Comparison of ENCODE assay signal across 22 mouse cellular contexts in genomic region chr14:11687541-11687940, GRCm38 (mm10).
DNase-seq lines count a peak whose midpoint lies in the region; ATAC-seq and TF ChIP-seq lines count a peak whose summit lies in the region.
"Had no signal": no experiment of that assay in that cellular context is flagged by ENCODE, and none has a peak within 500 bp of the region (broad histone marks: within the 10 kb centered on the region; RNA-seq: fewer than 3 reads in every experiment).

No protein-coding gene starts in this region.

- no peak for TF ChIP-seq EP300 in heart, postnatal 0 days (IDR thresholded peaks at IDR 0.05; ENCODE audit: low read depth)

- TF ChIP-seq CTCF in heart, postnatal 0 days (IDR thresholded peaks at IDR 0.05; ENCODE audit: low read depth): no peak

- H3K4me2 ChIP-seq in heart, embryonic 13.5 days: no peak overlapping the region
- no peak overlapping the region for H3K4me2 ChIP-seq in heart, postnatal 0 days (ENCODE audit: low read depth, low read length)
- H3K4me2 ChIP-seq in neural tube, embryonic 15.5 days: no peak overlapping the region
- H3K4me2 ChIP-seq: embryonic facial prominence, embryonic 12.5 days; forebrain, embryonic 15.5 days; hindbrain, embryonic 12.5 days had no signal

- intact Hi-C loops in heart, postnatal 36 days (cut with DNase I): no loop called here

- peak; percentile 95 for DNase-seq in heart, adult 11 months
- DNase-seq in heart, postnatal 36 days: no peak
- peak; percentile 35 to 46 for DNase-seq in heart, adult 9 months (ENCODE audit: low spot score in 2 of 2)
- no peak for DNase-seq in heart, postnatal 0 days (ENCODE audit: low spot score)
- DNase-seq: adrenal gland, adult 8-10 months; adrenal gland, postnatal 36 days; B cell, adult 2 months; cerebellum, adult 9-10 months; cerebellum, postnatal 25 days; gastrocnemius, postnatal 36 days; kidney, adult 9 months had no signal

- H3K9ac ChIP-seq in heart, embryonic 13.5 days: no peak overlapping the region
- H3K9ac ChIP-seq in heart, postnatal 0 days (replicated peaks; ENCODE audit: low read depth, low read length): no peak overlapping the region
- H3K9ac ChIP-seq in neural tube, embryonic 15.5 days (replicated peaks): no peak overlapping the region
- H3K9ac ChIP-seq: embryonic facial prominence, embryonic 12.5 days; forebrain, embryonic 15.5 days; hindbrain, embryonic 12.5 days had no signal

- ATAC-seq in heart, embryonic 13.5 days (ENCODE audit: extremely low read depth, insufficient number of reproducible peaks, low FRiP score, low TSS enrichment): no peak
- ATAC-seq in heart, postnatal 0 days (ENCODE audit: insufficient read depth, low read depth): no peak
- ATAC-seq in neural tube, embryonic 15.5 days (ENCODE audit: low FRiP score): no peak
- ATAC-seq in megakaryocyte-erythroid progenitor cell, adult 5-6 weeks (replicated peaks; ENCODE audit: low FRiP score, low TSS enrichment, poor library complexity, severe bottlenecking): no peak
- ATAC-seq: CD4-positive, CD25-positive, alpha-beta regulatory T cell, adult 4 months; hindbrain, embryonic 16.5 days; inflammation-experienced regulatory T-cells, adult 6 months; intestine, postnatal 0 days had no signal

- H3K36me3 ChIP-seq in heart, embryonic 13.5 days: no peaks in the 10 kb centered on the region
- no peaks in the 10 kb centered on the region for H3K36me3 ChIP-seq in heart, postnatal 0 days (replicated peaks; ENCODE audit: control insufficient read depth, insufficient read depth, low read length)
- no peaks in the 10 kb centered on the region for H3K36me3 ChIP-seq in neural tube, embryonic 15.5 days
- H3K36me3 ChIP-seq: embryonic facial prominence, embryonic 12.5 days; forebrain, embryonic 15.5 days; G1E; hindbrain, embryonic 12.5 days had no signal

- no peaks in the 10 kb centered on the region for H3K27me3 ChIP-seq in heart, embryonic 13.5 days (replicated peaks)
- H3K27me3 ChIP-seq in heart, postnatal 0 days (ENCODE audit: control insufficient read depth, insufficient read depth, low read length): no peaks in the 10 kb centered on the region
- no peaks in the 10 kb centered on the region for H3K27me3 ChIP-seq in neural tube, embryonic 15.5 days (replicated peaks)
- H3K27me3 ChIP-seq: embryonic facial prominence, embryonic 12.5 days; forebrain, embryonic 15.5 days; hindbrain, embryonic 12.5 days had no signal

- no peaks in the 10 kb centered on the region for H3K9me3 ChIP-seq in heart, embryonic 13.5 days
- H3K9me3 ChIP-seq in heart, postnatal 0 days (replicated peaks; ENCODE audit: control insufficient read depth, low read length): no peaks in the 10 kb centered on the region
- H3K9me3 ChIP-seq in neural tube, embryonic 15.5 days (replicated peaks): no peaks in the 10 kb centered on the region
- H3K9me3 ChIP-seq: embryonic facial prominence, embryonic 12.5 days; forebrain, embryonic 15.5 days; hindbrain, embryonic 12.5 days had no signal

- no peak overlapping the region for H3K4me3 ChIP-seq in heart, embryonic 13.5 days
- H3K4me3 ChIP-seq in heart, postnatal 0 days (ENCODE audit: low read depth, low read length): no peak overlapping the region
- H3K4me3 ChIP-seq in neural tube, embryonic 15.5 days (replicated peaks): no peak overlapping the region
- H3K4me3 ChIP-seq: embryonic facial prominence, embryonic 12.5 days; forebrain, embryonic 15.5 days; hindbrain, embryonic 12.5 days had no signal

- H3K4me1 ChIP-seq in heart, embryonic 13.5 days: peaks cover 43% of the 10 kb centered on the region
- peaks cover 42% of the 10 kb centered on the region for H3K4me1 ChIP-seq in heart, postnatal 0 days (ENCODE audit: control insufficient read depth, insufficient read depth)
- peaks cover 33% of the 10 kb centered on the region for H3K4me1 ChIP-seq in neural tube, embryonic 15.5 days

- WGBS in heart, embryonic 13.5 days: 14% methylated on average over 1 of the region's 1 CpGs
- WGBS in heart, postnatal 0 days: 7% methylated on average over 1 of the region's 1 CpGs
- 83% methylated on average over 1 of the region's 1 CpGs for WGBS in neural tube, embryonic 15.5 days

- H3K27ac ChIP-seq in heart, embryonic 13.5 days (replicated peaks): peak overlapping the region; percentile 58
- peak overlapping the region; percentile 38; the same call in 1 of the 2 replicates for H3K27ac ChIP-seq in heart, postnatal 0 days (ENCODE audit: low read depth)
- no peak overlapping the region for H3K27ac ChIP-seq in neural tube, embryonic 15.5 days (replicated peaks)
- H3K27ac ChIP-seq: embryonic facial prominence, embryonic 12.5 days; forebrain, embryonic 15.5 days; hindbrain, embryonic 12.5 days had no signal

Comparison
In these comparisons a context has a peak if more than half of its experiments do, and no peak if none do; other contexts are left out.
1. DNase-seq: peak in heart, adult 11 months (single experiment) and heart, adult 9 months (2 of 2); none in heart, postnatal 36 days (0 of 2) and heart, postnatal 0 days (single experiment).